Mouse (Mus musculus): ENCODE results near the gene Ccdc82. TPM values are rescaled to one million over a fixed set of nuclear protein-coding genes. Genes with fewer than 3 reads are reported as not detected.

Gene Ccdc82
- polyA plus RNA-seq (2012; rRNA removed): 10.7 and 11.1 TPM in 2 replicates

DNA sequence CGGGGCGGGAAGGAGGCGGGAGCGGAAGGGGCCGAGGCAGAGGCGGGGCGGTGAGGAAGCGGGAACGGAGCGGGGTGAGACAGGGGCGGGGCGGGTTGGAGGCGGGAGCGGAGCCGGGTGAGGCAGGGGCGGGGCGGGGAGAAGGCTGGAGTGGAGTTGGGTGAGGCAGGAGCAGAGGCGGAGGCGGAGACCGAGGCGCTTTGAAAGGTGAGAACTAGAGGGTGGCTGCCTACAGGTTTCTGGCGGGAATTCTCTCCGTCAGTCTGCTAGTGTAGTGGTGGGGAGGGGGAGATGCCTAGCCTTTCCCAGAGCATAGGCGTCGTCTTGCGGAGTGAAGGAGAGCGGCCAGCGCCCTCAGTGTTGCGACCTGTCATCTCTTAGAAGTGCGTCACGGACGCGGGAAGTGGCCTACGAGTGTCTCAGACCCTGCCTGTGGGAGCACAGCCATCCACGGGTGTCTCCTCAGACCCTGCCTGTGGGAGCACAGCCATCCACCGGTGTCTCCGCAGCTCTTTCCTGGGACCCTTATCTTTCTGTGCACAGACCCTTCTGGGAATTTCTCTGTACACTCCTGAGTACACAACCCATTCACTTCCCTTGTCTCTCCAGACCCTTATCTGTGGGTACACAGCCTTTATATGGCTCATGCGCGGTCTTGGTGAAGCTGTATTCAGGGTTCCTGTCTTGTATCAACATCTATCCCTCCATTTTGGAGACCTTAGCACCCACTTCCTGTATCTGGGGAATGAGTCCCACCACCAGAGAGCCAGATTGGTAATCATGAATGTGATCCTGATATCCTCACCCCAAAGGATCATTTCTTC is at the start of gene Ccdc82:
TSS of gene Ccdc82 (plus strand) at position 141 of the 824 bp plus-strand sequence.
- no peak for DNase-seq (ENCODE audit: low read depth)

DNA sequence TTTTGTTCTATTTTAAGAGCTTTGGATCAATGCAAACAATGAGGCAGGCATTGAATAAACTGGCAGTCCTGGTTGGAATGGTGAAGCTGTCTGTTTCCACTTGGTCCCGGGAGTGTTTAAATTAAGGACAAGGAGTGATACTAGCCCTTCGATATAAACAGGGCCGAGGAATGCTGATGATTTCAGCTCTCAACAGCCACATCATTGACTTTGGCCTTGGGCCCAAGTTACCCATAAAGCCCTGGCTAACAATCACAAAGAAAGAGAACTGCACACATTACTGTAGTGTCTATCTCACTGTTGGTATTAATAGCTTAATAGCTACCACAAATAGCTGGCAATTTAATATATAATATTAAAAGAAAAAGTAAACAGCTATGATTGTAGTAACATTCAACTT is 46.7 kb upstream of the Ccdc82 start:
- DNase-seq (ENCODE audit: low read depth): no peak

DNA sequence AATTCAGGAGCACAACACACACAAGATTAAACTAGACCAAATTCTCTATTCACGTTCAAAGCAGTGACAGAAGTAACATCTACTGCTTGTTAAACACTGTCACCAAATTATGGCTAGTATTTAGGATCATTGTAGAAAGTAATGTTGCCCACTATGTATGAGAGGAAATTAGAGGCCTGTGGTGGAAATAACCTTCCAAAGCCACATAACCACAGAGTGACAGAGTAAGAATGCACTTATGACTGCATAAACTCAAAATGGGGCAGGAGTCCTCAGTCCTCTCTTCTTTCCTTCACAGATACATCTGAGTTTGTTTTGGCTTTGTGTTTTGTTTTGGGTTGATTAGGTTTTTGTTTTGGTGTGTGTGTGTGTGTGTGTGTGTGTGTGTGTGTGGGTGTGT is 43.6 kb upstream of the Ccdc82 start:
- no peak for DNase-seq (ENCODE audit: low read depth)

DNA sequence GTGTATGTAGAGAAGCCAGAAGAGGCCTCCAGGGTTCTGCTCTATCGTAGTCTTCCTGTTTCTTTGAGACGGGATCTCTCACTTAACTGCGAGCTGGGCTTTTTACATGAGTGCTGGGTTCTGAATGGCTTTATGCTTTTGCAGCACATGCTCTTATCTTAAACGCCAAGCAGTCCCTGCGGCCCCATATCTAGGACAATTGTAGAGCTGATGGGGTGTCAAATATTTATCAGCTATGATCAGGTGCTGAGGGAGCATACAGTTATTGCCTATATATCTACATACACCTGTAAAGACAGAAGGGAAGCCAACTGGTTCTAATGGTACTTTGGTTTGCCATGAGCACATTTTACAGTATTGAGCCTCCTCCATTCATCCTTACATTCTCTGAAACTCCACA is 43.1 kb upstream of the Ccdc82 start:
- DNase-seq (ENCODE audit: low read depth): no peak

DNA sequence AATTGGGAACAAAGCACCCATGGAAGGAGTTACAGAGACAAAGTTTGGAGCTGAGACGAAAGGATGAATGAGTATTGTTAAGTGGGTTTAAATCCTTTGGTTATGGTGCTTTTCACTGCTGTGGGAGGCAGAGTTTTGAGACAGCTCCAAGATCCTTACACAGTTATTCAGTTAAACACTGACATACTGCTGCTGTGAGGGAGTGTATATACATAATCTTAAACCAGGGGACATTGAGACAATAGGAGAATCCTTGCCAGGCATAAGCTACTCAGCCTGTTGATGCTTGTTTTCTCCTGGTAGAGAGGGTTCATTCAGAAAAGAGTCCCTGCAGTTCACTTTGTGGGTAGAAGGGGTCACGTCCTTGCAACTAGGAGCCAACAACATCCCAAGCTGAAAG is 40.4 kb upstream of the Ccdc82 start:
- DNase-seq (ENCODE audit: low read depth): no peak

DNA sequence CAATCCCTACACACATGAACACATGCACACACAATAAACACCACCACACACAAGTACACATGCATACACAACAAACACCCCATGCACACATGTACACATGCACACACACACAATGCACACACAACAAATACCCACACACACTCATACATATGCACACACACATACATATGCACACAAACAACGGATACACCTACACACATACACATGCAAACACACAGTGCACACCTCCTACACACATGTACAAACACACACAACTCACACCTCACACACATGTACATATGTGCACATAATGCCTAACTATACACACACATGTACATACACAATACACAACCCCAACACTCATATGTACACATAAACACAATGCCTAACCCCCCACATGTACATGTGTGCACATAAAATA is 20.9 kb upstream of the Ccdc82 start:
- DNase-seq (ENCODE audit: low read depth): no peak

DNA sequence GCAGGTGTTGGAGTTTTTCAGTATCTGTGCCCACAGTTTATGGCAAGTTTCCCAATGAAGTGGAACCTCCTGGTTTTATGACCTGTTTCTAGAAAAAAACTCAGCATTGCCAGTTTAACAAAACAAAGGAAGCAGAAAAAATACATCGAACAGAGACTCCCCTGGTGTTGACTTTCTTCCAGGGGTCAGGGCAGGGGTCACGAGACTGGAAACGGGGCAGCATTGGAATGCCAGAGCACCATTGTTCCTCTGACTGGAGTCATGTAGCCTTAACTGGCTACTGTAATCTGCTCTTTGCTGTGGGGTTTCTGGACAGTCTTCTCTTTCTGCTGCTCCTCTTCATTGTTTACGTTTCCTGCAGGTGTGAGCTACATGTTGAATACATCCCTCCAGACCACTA is 16.2 kb upstream of the Ccdc82 start:
- no peak for DNase-seq (ENCODE audit: low read depth)

DNA sequence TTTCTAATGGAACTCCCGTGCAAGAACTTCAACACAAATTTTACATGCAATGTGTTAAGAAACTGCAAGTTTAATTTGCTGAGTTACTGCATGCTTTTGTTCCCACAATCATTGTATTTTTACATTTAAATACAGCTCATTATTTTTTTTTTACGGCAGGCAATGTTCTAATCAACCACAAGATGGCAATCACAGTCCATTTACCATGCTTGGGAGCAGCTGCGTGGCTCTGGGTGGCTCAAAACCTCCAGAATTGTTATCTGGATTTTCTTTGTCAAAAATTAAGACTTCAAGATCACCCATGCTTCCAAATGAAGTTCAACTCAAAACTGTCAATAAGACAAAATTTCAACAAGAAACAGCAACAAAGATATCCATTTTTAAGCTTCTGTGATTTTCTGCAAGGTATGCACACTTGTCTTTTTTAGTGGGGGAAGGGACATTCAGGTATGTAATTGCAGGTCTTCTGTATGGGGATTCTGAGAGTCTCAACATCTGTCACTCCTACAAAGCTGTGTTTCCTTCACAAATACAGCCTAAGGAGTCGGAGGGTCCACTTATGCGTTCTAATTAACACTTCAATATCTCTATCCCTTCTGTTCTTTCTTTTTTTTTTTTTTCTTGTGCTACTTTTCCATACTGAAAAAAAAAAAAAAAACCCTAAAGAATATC is 15.1 kb upstream of the Ccdc82 start:
- no peak for DNase-seq (ENCODE audit: low read depth)

DNA sequence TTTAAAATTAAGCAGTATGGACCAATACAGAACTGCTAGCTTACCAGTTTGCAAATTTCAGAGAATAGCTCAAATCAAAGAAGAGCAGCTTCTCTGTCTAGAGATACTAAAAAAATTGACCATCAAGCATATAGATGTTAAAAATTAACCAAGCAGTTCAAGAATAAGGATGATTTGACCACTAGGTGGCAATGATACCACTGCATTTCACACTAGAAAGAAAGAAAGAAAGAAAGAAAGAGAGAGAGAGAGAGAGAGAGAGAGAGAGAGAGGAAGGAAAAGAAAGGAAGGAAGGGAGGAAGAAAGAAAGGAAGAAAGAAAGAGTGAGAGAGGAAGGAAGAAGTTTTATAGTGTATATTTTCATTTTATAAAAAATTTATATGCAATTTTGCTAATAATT is 4.4 kb upstream of the Ccdc82 start:
- DNase-seq (ENCODE audit: low read depth): no peak

DNA sequence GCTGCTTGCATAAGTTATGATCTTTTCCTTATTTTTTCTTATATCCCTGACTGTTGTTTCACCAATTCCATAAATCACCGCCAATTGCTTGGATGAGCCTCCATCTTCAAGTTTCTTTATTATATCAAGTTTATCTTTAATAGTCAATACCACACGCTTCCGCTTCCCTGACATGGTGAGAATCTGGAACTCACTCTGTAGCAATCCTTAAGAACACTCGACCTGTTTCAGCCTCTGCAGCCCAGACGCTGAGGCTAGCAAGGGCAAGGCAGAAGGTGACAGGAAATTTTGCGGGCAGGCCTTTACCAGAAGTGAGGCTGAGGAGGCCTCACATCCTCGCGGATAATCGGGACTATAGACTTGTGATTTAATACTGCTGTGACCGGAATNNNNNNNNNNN is 1.3 kb upstream of the Ccdc82 start, which contains the start of gene Jrkl:
TSS of gene Jrkl (minus strand) at position 349 of the 400 bp plus-strand sequence.
- no peak for DNase-seq (ENCODE audit: low read depth)

DNA sequence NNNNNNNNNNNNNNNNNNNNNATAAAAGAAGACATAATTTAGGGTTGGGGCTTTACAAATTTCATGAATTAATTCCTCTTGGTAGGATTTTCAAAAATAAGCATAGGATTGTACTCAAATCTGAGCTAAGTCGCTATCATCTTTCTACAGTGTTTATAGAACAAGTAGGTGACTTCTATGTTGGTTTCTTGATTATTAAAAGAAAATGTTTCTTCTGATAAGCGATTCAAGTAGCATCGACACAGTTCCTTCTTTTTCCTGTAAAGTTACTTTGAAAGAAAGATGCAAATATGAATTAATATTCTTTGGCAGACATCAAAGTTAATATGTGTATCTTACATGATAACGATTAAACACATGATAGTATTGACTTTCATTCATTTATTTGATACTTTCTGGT is 1.3 kb downstream of the Ccdc82 start:
- no peak for DNase-seq (ENCODE audit: low read depth)

DNA sequence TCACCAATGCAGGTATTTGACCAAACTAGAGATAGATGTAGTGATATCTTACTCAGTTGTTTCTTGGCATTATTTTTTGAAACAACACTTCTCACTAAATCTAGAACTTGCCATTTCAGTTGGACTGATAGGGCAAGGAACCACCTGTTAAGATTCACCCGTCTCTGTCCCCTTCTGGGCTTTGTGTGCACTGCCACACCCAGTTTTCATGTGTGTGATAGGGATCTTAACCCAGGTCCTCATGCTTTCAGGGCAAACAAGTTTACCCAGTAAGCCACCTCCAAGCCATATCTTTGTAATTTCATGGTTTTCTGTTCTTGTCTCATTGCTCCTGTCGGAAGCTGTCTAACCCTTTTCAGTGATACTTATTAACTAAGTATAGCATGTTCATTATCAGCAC is 4.5 kb downstream of the Ccdc82 start:
- no peak for DNase-seq (ENCODE audit: low read depth)

DNA sequence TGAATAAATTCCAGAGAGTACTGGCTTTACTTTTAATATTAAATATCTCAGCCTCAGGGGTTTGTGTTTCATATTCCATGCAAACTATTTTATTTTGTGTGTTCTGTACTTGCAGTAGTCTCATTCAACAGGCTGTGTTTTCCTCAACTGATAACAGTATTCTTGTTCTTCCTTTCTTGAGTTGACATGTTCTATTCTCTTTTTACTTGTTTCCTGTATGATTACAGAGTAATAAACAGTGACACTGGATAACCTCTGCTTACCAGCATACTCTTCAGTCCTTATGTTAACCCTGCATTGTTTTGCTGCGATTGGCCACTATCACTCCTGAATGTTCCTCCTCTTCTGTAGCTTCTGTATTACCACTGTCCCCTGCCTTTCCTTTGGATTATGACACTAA is 10.0 kb downstream of the Ccdc82 start:
- DNase-seq (ENCODE audit: low read depth): no peak

DNA sequence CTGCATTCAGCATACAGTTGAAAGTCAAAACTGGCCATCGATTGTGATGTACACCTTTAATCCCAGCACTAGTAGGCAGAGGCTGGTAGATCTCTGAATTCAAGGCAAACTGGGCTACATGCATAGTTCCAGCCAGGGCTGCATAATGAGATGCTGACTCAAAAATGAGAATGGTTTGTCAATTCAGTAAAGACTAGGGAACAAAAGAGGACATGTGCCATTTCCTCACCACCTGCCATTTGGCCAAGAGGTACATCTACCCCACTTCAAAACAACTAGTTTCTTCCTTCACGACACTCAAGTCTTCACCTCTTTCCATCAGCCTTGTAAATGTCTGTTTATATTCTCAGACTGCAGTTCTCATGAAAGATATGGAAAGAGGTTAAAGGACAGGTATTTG is 11.4 kb downstream of the Ccdc82 start:
- DNase-seq (ENCODE audit: low read depth): no peak

DNA sequence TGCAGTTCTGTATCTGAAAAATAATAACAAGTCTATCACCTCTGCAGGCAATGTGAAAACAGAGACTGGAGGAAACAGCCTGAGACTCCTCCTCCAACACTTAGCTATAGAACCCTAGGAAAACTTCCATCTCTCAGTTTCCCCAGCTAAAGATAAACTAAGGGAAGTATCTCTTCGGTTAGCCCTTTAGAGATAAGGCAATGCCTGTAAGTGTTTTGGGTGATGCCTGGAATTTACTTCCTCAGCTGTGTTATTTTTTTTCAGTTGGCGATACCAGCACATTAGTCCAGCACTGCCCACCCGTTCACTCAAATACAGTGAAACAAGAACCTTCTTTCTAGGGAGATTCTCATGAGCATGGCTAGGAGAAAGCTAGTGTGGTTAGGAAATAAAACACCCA is 14.2 kb downstream of the Ccdc82 start:
- DNase-seq (ENCODE audit: low read depth): no peak

DNA sequence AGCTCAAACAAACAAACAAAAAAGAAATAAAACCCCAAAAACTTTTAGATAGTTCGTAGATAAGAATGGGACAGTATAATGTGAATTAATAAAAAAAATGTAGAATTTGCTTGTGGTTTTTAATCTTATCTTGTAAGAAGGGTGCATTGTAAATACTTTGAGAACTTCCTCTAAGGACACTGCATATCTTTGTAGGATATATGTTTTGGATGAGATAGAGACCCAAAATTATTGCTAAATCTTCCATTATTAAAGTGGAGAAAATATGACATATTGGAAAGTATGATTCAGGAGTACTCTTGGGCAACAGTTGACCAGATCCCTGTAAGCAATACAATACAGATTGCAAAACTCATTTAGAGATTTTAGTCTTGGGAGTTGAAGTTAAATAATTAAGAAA is 26.5 kb downstream of the Ccdc82 start:
- no peak for DNase-seq (ENCODE audit: low read depth)

DNA sequence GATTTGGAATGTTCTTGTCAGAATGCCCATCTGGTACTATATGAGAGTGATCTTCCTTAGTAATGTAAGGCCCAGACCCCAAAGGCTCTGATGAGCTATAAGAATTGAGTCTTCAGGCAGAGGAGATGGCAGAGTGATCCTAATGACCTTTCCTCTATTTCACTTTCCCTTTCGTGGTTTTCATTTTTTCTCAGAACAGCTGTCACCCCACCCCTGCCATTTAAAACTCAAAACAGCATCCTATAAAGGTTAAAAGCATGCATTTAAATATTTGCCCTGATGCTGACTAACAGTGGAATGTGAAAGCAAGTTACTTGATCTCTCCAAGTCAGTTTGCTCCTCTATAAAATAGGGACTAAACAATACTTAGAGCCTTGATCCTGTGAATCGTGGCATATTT is 40.7 kb downstream of the Ccdc82 start:
- no peak for DNase-seq (ENCODE audit: low read depth)

DNA sequence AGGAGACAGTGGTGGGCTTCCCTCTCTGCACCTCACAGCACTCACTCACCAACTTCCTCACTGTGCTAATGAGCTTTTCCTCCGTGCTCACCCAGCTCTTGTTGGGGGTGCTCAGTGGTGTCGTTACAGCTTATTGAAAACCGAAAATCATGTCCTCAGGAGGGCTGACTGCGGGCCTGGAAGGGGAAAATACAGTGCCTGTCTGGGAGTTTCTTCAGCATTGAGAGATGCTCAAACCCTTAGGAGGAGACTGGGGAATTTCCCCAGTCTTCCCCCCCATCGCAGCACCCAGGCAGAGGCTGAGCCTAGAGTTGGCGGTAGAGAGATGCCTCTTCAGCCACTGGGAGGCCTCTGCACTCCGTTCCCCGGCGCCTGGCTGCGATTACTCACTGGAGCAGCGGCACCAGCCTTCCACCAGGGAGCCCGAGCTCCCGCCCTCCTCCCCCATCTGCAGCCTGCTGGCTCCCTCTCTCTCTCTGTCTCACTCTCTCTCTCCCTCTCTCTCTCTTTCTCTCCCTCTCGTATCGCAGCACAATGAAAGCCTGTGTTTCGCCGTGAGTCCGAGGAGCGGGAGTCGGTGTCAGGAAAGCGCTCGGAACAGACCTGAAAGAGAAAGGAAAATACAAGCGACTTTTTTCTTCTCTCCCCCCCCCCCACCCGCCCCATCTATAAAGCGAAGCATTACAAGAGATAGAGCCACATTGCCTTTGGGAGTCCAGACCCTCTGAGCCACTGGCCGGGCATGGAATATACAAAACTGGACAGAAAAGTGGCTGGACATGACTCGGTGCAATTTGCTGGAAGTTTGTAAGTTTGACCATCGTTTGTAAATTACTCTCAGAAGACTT is 49.7 kb downstream of the Ccdc82 start:
- no peak for DNase-seq (ENCODE audit: low read depth)

DNA sequence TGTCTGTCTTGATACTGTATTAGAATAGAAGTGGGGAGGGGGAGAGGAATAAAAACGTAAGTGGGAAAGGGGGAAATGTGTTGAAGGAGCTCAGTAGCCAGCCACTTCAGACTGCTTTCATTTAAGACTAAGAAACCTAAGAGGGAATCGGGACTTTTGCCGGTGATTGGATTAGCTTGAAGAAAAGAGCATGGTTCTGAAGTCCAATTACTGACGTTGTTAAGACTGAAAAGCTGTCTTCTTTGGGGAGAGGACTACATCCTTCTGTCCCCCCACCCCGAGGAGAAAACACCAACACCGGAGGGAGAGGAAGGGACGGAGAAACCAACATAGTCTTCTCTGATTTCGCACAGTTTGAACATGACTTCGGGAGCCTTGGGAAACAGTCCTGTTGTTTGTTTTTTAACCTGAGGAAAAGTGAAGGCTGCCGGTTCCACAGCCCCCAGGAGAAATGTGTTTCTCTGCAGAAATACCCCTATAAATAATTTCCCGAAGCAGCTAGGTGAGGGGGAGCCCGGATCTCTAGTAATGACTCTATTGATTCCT is 50.4 kb downstream of the Ccdc82 start:
- no peak for DNase-seq (ENCODE audit: low read depth)

DNA sequence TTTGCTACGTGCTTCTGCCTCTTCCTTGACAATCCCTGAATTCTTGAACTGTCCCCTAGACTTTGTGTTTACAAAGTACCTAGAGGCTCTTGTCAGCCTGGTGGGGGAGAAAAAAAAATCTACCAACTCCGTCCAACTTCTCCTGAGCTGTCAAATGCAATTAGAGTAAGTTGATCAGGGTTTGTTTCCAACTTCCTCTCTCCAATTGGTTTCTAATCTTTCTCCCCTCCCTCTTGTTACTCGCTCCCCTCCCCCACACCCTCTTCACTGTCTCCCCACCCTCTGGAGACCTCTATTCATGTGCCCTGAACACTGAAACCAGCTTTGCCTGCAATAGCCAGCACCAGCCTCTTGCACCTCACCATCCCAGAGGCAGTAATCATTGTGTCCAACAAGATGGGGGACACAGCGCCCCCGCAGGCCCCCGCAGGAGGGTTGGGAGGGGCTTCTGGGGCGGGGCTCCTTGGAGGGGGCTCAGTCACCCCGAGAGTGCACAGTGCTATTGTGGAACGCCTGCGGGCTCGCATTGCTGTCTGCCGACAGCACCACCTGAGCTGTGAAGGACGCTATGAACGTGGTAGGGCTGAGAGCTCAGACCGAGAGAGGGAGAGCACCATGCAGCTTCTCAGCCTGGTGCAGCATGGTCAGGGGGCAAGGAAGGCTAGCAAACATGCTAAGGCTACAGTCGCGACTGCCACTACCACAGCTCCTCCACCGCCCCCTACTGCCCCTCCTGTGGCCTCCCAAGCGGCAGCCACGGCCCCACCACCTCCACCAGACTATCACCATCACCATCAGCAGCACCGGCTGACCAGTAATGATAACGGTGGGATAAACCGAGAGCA is 51.1 kb downstream of the Ccdc82 start, which contains the start of gene Maml2:
TSS of gene Maml2 (plus strand) at position 290 of the 845 bp plus-strand sequence.
- DNase-seq (ENCODE audit: low read depth): no peak

DNA sequence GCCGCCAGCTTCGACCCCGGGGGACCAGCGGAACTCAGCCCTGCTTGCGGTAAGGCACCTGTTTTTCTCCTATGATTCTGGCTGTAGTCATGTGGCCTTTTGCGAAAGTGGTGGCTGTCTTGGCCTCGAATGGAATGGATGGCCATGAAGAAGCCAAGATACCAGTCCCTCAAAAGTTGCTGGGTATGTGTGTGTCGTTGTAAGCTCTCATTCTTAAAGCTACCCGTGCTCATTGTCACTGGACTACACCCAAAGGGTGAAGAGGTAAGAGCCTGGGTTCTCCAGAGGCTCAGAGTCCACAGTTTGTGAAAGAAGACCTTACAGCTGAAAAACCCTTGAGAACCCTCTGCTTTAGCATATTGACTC is 51.7 kb downstream of the Ccdc82 start:
- no peak for DNase-seq (ENCODE audit: low read depth)
